Mouse (Mus musculus) neural tube, embryonic 11.5 days (tissue): ENCODE data around the gene Fndc3b. TPM values are rescaled to one million over a fixed set of nuclear protein-coding genes. Genes with fewer than 3 reads are reported as not detected.

Experiments used
- ATAC-seq: fragments of 200-750 bp; cut with Nextera tagmentation; 2 replicates; pipeline ENCODE4 v1.8.0; 2017; ENCODE audit warnings: moderate number of reproducible peaks, mild to moderate bottlenecking, moderate TSS enrichment, moderate library complexity; ENCODE audit not compliant: insufficient read depth, low FRiP score, low TSS enrichment
- DNase-seq: peaks from one replicate; pipeline ENCODE4 v3.0.0-alpha.2; 2015; ENCODE audit warnings: low spot score
- H3K27ac ChIP-seq: fragments of 300-500 bp; sonication (generic); 2 replicates; pipeline ENCODE4 v1.5.1; 2014; ENCODE audit warnings: low read depth, mild to moderate bottlenecking, low read length
- H3K27me3 ChIP-seq: fragments of 300-500 bp; sonication (generic); 2 replicates; pipeline ENCODE4 v1.6.1; 2014; ENCODE audit warnings: mild to moderate bottlenecking, low read length, mixed read lengths; ENCODE audit not compliant: control insufficient read depth, insufficient read depth
- H3K36me3 ChIP-seq: fragments of 300-500 bp; sonication (generic); 2 replicates; pipeline ENCODE4 v1.6.1; 2014; ENCODE audit warnings: mild to moderate bottlenecking, low read length, moderate library complexity, mixed read lengths; ENCODE audit not compliant: control insufficient read depth, insufficient read depth
- H3K4me1 ChIP-seq: fragments of 300-500 bp; sonication (generic); 2 replicates; pipeline ENCODE4 v1.6.1; 2014; ENCODE audit warnings: low read length, mixed read lengths; ENCODE audit not compliant: control insufficient read depth, insufficient read depth
- H3K4me2 ChIP-seq: fragments of 300-500 bp; sonication (generic); 2 replicates; pipeline ENCODE4 v1.6.1; 2014; ENCODE audit warnings: low read depth, mild to moderate bottlenecking, moderate library complexity
- H3K4me3 ChIP-seq: fragments of 300-500 bp; sonication (generic); 2 replicates; pipeline ENCODE4 v1.5.1; 2014; ENCODE audit warnings: low read depth, low read length
- H3K9ac ChIP-seq: fragments of 300-500 bp; sonication (generic); 2 replicates; pipeline ENCODE4 v1.6.1; 2014; ENCODE audit warnings: mild to moderate bottlenecking, low read length
- H3K9me3 ChIP-seq: fragments of 300-500 bp; sonication (generic); 2 replicates; pipeline ENCODE4 v1.6.1; 2016; ENCODE audit warnings: low read length; ENCODE audit not compliant: control insufficient read depth
- WGBS: fragments of 180-500 bp; shearing (Covaris S2); extraction: QIAGEN DNeasy Blood & Tissue Kit; methylation state at CpG from one replicate; pipeline ENCODE4 v1.1.7; 2014; 5-methylcytosine and 5-hydroxymethylcytosine counted together
- polyA plus RNA-seq: library from polyadenylated mRNA; unstranded; fragments of >200 nt; fragmentation: Nextera tagmentation; extraction: Ambion mirVana; gene quantifications from 2 replicates; pipeline ENCODE4 v1.2.1, GENCODE M21; 2014

Gene Fndc3b
- polyA plus RNA-seq, 1 experiment from 2014 or later, result 12.9 TPM

DNA sequence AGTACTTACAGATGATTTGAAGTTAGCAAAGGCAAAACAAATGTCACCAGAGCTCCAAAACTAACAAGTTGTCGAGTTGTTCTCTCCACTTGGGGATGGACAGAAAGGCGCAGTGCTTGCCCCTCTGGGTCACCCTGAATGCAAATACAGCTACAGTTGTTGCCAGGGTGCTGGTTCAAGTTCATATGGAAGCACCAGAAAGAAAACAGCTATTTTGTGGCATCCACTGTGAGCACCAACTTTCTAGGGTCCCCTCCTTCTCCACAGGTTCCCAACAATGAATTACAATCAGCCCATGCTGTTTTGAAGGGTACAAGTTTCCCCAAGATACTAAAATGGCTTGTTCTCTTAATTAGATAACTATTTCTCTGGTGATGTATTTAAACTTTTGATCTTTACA is 8.0 kb downstream of the Fndc3b start:
- Histone ChIP-seq H3K27ac (no peak overlapping the region), H3K4me2 (no peak overlapping the region), H3K9me3 (no peaks in the 10 kb centered on the region), H3K36me3 (no peaks in the 10 kb centered on the region), H3K4me1 (no peaks in the 10 kb centered on the region), H3K4me3 (no peak overlapping the region), H3K27me3 (no peaks in the 10 kb centered on the region), H3K9ac (no peak overlapping the region)
- 96% methylated on average over 2 of the region's 2 CpGs for WGBS
- DNase-seq (no peak), ATAC-seq (no peak)

DNA sequence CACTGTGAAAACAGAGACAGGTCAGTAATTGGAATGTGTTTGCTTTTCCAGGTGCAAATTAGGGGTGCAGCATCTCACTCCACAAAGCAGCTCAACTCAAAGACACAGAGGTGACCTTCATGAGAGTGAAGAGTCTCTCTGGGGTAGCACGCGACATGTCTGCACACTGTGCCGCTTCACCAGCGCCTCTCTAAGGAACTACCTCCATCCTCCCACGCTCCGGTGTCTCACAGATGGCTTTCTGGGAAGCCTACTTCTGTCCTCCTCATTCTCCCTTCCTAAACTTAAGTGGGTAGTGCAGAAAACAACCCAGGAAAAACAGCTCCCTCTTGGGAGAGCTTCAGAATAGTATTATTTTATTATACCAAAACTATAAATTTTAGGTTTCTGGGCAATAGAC is 12.4 kb downstream of the Fndc3b start:
- no peaks in the 10 kb centered on the region for H3K36me3 ChIP-seq
- no peaks in the 10 kb centered on the region for H3K27me3 ChIP-seq
- H3K4me3 ChIP-seq, result no peak overlapping the region
- DNase-seq (no peak), ATAC-seq (no peak)
- no peak overlapping the region for H3K4me2 ChIP-seq
- H3K9ac ChIP-seq, result no peak overlapping the region
- H3K4me1 ChIP-seq, result no peaks in the 10 kb centered on the region
- WGBS, result 91% methylated on average over 6 of the region's 6 CpGs
- H3K9me3 ChIP-seq, result no peaks in the 10 kb centered on the region
- no peak overlapping the region for H3K27ac ChIP-seq

- H3K9me3 ChIP-seq, result no peaks in the 10 kb centered on the region
- H3K9ac ChIP-seq, result no peak overlapping the region
- H3K4me3 ChIP-seq, result no peak overlapping the region
- no peak overlapping the region for H3K27ac ChIP-seq
- no peaks in the 10 kb centered on the region for H3K4me1 ChIP-seq
- 85% methylated on average over 5 of the region's 5 CpGs for WGBS
- no peak overlapping the region for H3K4me2 ChIP-seq
- H3K27me3 ChIP-seq, result no peaks in the 10 kb centered on the region
- no peaks in the 10 kb centered on the region for H3K36me3 ChIP-seq
- ATAC-seq (no peak), DNase-seq (no peak)
Observed at GRCm38 (mm10) chr3:27696449-27696797, 14.7 kb downstream of the Fndc3b start.

DNA sequence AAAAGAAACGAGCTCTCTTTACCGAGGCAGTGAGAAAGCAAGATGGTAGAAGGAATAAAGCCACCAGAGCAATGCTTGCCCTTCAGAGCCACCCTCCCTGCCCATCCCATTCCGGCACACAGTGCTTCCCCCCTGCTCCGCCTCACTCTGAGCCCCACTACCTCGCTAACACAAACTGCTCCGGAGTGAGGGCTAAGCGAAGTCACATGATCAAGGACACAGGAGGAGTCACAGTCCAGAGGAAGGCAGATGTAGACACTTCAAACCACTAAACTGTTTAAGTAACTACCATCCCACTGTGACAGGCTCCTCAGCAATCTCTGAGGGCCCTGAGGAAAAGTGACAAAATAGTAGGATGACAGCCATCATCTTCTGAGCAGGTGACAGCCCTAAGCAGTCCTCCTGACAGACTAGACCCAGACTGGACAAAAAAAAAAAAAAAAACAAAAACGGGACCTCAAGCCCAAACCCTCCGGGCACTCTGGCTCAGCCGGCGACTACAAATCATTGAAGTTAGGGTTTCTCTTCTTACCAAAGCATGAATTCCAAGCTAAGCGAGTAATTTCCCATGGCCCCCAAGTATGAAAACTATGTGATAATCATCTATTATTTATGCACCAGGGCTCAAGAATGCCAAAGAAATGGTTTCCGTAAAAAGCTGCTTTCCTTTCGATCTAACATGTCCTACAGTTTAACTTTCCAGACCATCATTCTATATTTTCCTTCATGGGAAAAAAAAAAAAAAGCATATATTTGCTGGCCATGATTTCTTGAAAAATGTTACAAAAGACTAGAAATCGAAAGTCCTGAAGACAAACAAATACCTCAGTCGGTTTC is 15.3 kb downstream of the Fndc3b start:
- H3K27ac ChIP-seq, result no peak overlapping the region
- ATAC-seq, result no peak
- no peaks in the 10 kb centered on the region for H3K36me3 ChIP-seq
- no peak overlapping the region for H3K4me3 ChIP-seq
- no peaks in the 10 kb centered on the region for H3K4me1 ChIP-seq
- H3K27me3 ChIP-seq, result no peaks in the 10 kb centered on the region
- DNase-seq, result no peak
- no peaks in the 10 kb centered on the region for H3K9me3 ChIP-seq
- H3K4me2 ChIP-seq, result no peak overlapping the region
- 77% methylated on average over 16 of the region's 16 CpGs for WGBS
- no peak overlapping the region for H3K9ac ChIP-seq

DNA sequence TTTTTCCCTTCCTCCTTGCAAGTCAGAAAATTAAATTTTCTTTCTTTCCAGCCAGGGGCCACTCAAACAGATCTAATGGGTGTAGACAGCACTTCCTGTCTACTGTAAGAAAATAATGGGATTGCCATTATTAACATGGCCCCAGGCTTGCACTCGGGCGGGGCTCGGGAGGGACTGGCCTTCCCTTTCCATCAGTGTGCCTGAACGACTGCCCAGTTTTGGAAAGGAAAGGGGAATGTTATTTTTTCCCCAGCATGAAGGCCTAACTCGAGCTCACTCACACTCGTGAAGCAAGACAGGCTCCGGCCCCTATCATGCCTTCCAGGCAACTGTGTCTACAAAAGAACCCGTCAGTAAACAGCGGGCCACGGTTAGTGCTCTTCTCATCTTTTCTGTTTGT is 16.5 kb downstream of the Fndc3b start:
- ATAC-seq, result no peak
- WGBS, result 80% methylated on average over 10 of the region's 10 CpGs
- H3K9me3 ChIP-seq, result no peaks in the 10 kb centered on the region
- no peaks in the 10 kb centered on the region for H3K4me1 ChIP-seq
- H3K4me3 ChIP-seq, result no peak overlapping the region
- DNase-seq, result no peak
- H3K4me2 ChIP-seq, result no peak overlapping the region
- H3K27ac ChIP-seq, result no peak overlapping the region
- H3K9ac ChIP-seq, result no peak overlapping the region
- H3K36me3 ChIP-seq, result no peaks in the 10 kb centered on the region
- H3K27me3 ChIP-seq, result no peaks in the 10 kb centered on the region

- no peak overlapping the region for H3K9ac ChIP-seq
- H3K4me2 ChIP-seq, result no peak overlapping the region
- no peaks in the 10 kb centered on the region for H3K4me1 ChIP-seq
- H3K4me3 ChIP-seq, result no peak overlapping the region
- H3K36me3 ChIP-seq, result no peaks in the 10 kb centered on the region
- no peak overlapping the region for H3K27ac ChIP-seq
- ATAC-seq, result no peak
- DNase-seq, result no peak
- H3K27me3 ChIP-seq, result no peaks in the 10 kb centered on the region
- WGBS, result 89% methylated on average over 5 of the region's 5 CpGs
- H3K9me3 ChIP-seq, result no peaks in the 10 kb centered on the region
Observed at GRCm38 (mm10) chr3:27694111-27694510, 17.0 kb downstream of the Fndc3b start.

DNA sequence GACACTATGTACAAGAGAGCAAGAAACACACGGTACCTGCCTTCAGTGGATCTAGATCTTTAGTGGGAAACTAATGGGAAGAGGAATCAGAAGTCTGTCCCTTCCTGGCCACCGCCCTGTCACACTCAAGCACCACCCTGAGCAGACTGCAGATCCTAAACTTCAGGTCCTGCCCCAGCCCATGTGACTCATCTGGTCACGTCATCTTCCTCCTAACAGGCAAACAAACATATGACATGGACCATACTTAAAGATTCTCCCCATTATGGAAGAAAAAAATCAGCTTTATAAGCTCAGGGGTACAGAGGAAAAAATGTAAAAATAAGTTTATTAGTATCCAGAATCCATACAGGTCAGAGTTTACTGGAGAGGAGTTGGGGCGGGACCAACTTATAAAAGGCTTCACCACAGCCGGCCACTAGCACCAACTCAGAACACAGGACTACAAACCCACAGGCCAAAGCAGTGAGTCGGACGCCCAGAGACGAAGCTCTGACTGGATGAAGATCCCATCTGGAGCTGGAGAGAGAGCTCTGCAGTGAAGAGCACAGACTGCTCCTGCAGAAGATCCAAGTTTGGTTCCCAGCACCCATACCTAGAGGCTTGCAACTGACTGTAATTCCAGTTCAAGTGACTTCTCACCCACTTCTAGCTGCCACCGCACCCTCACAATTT is 19.5 kb downstream of the Fndc3b start:
- Histone ChIP-seq H3K4me2 (no peak overlapping the region), H3K36me3 (no peaks in the 10 kb centered on the region), H3K9ac (no peak overlapping the region), H3K27ac (no peak overlapping the region), H3K4me3 (no peak overlapping the region), H3K4me1 (no peaks in the 10 kb centered on the region), H3K9me3 (no peaks in the 10 kb centered on the region), H3K27me3 (no peaks in the 10 kb centered on the region)
- no peak for ATAC-seq
- 91% methylated on average over 9 of the region's 9 CpGs for WGBS
- DNase-seq, result no peak

- DNase-seq (no peak), ATAC-seq (no peak)
Observed at GRCm38 (mm10) chr3:27690030-27690429, 21.1 kb downstream of the Fndc3b start.

More at GRCm38 (mm10) chr3:27690030-27690429, 21.1 kb downstream of the Fndc3b start:
- Histone ChIP-seq H3K4me1 (no peaks in the 10 kb centered on the region), H3K9ac (no peak overlapping the region), H3K27me3 (no peaks in the 10 kb centered on the region), H3K36me3 (no peaks in the 10 kb centered on the region), H3K4me2 (no peak overlapping the region), H3K27ac (no peak overlapping the region), H3K4me3 (no peak overlapping the region), H3K9me3 (no peaks in the 10 kb centered on the region)
- WGBS, result 82% methylated on average over 6 of the region's 6 CpGs
